Mouse (Mus musculus) neural tube, embryonic 11.5 days (tissue): Measurements from ENCODE around the gene Cpeb3. TPM values are rescaled to one million over a fixed set of nuclear protein-coding genes. Genes with fewer than 3 reads are reported as not detected.
"Not testable (repeated sequence)": the region's sequence is repeated elsewhere in the genome, so short reads cannot be mapped to it uniquely, and the experiment has no call there.

Experiments
- ATAC-seq: fragments of 200-750 bp; cut with Nextera tagmentation; 2 replicates; pipeline ENCODE4 v1.8.0; 2017; ENCODE audit warnings: moderate number of reproducible peaks, mild to moderate bottlenecking, moderate TSS enrichment, moderate library complexity; ENCODE audit not compliant: insufficient read depth, low FRiP score, low TSS enrichment
- DNase-seq: peaks from one replicate; pipeline ENCODE4 v3.0.0-alpha.2; 2015; ENCODE audit warnings: low spot score
- H3K27ac ChIP-seq: fragments of 300-500 bp; sonication (generic); 2 replicates; pipeline ENCODE4 v1.5.1; 2014; ENCODE audit warnings: low read depth, mild to moderate bottlenecking, low read length
- H3K27me3 ChIP-seq: fragments of 300-500 bp; sonication (generic); 2 replicates; pipeline ENCODE4 v1.6.1; 2014; ENCODE audit warnings: mild to moderate bottlenecking, low read length, mixed read lengths; ENCODE audit not compliant: control insufficient read depth, insufficient read depth
- H3K36me3 ChIP-seq: fragments of 300-500 bp; sonication (generic); 2 replicates; pipeline ENCODE4 v1.6.1; 2014; ENCODE audit warnings: mild to moderate bottlenecking, low read length, moderate library complexity, mixed read lengths; ENCODE audit not compliant: control insufficient read depth, insufficient read depth
- H3K4me1 ChIP-seq: fragments of 300-500 bp; sonication (generic); 2 replicates; pipeline ENCODE4 v1.6.1; 2014; ENCODE audit warnings: low read length, mixed read lengths; ENCODE audit not compliant: control insufficient read depth, insufficient read depth
- H3K4me2 ChIP-seq: fragments of 300-500 bp; sonication (generic); 2 replicates; pipeline ENCODE4 v1.6.1; 2014; ENCODE audit warnings: low read depth, mild to moderate bottlenecking, moderate library complexity
- H3K4me3 ChIP-seq: fragments of 300-500 bp; sonication (generic); 2 replicates; pipeline ENCODE4 v1.5.1; 2014; ENCODE audit warnings: low read depth, low read length
- H3K9ac ChIP-seq: fragments of 300-500 bp; sonication (generic); 2 replicates; pipeline ENCODE4 v1.6.1; 2014; ENCODE audit warnings: mild to moderate bottlenecking, low read length
- H3K9me3 ChIP-seq: fragments of 300-500 bp; sonication (generic); 2 replicates; pipeline ENCODE4 v1.6.1; 2016; ENCODE audit warnings: low read length; ENCODE audit not compliant: control insufficient read depth
- WGBS: fragments of 180-500 bp; shearing (Covaris S2); extraction: QIAGEN DNeasy Blood & Tissue Kit; methylation state at CpG from one replicate; pipeline ENCODE4 v1.1.7; 2014; 5-methylcytosine and 5-hydroxymethylcytosine counted together
- polyA plus RNA-seq: library from polyadenylated mRNA; unstranded; fragments of >200 nt; fragmentation: Nextera tagmentation; extraction: Ambion mirVana; gene quantifications from 2 replicates; pipeline ENCODE4 v1.2.1, GENCODE M21; 2014

Cpeb3 gene
- polyA plus RNA-seq, 1 experiment from 2014 or later: 4.3 TPM

DNA sequence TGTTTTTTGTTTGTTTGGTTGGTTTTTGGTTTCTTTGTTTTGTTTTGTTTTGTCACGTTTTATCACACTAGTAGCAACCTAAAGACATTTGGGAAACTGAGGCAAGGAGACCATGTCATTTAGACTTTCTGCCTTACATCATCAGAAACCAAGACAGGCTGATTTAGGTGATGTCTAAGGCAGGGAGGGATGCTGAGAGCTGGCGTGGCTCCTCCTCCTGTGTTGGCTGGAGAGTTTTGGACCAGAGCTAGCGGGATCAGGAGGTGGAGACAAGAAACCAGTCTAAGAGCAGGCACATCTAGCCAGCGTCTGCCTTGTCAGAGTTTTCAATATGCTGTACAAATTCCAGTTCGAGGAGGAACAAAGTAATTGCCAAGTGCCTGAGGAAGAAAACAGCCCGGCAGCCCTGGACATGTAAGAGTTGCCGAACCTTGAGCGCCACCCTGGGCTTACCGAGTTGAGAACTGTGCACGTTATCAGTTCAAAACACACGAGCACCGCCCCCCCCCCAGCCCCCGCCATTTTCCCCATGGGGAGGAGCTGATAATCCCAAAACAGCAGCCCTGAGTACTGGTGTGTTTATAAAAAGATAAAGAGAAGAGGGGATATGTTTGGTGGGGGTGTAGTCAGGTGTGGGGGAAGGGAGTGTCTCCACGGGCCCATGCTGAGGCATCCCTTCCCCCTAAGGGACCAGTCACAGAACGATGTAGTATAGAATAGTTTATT is 29.5 kb upstream of the Cpeb3 start:
- no peak for ATAC-seq

DNA sequence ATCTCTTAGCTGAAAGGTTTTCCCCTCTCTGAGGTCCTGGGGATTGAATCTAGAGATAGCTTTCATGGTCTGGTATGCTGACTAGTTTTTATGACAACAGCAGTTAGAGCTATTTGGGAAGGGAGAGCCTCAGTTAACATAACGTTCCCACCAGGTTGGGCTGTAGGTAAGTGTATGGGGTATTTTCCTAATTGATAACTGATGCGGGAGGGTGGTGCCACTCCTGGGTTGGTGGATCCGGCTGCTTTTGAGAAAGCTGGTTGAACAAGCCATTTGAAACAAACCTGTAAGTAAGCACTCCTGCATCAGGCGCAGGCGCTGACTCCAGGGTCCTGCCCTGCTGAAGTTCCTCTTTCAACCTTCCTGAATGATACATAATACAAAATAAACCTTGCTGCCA is 28.9 kb upstream of the Cpeb3 start:
- no peaks in the 10 kb centered on the region for H3K4me1 ChIP-seq
- H3K27me3 ChIP-seq: peaks cover 17% of the 10 kb centered on the region

More for the DNA sequence above, 29.5 kb upstream of the Cpeb3 start:
- WGBS: 10% methylated on average over 15 of the region's 15 CpGs
- no peak overlapping the region for H3K27ac ChIP-seq
- no peak overlapping the region for H3K9ac ChIP-seq
- H3K4me3 ChIP-seq: no peak overlapping the region
- H3K27me3 ChIP-seq: peaks cover 17% of the 10 kb centered on the region
- no peak for DNase-seq
- no peaks in the 10 kb centered on the region for H3K36me3 ChIP-seq
- H3K4me1 ChIP-seq: no peaks in the 10 kb centered on the region
- no peaks in the 10 kb centered on the region for H3K9me3 ChIP-seq
- no peak overlapping the region for H3K4me2 ChIP-seq

DNA sequence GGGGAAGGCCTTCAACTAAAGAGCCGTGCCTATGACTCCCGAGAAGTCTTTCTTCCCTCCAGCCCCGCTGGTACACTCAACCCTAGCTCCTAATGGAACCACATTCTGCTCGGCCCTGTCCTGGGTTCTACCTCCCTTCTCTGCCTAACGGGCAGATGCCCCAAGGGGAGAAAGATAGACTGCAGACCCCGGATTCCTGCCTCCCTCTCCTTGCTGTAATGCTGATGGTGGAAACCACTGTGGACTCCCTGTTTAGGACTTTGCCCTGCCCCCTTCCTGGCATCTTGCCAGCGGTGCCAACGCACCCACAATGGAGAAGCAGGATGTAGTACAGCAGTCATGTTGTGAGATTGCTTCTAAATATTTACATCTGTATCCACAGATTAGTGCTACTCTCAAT is 27.4 kb upstream of the Cpeb3 start:
- H3K4me2 ChIP-seq: no peak overlapping the region
- peaks cover 17% of the 10 kb centered on the region for H3K27me3 ChIP-seq
- H3K4me1 ChIP-seq: no peaks in the 10 kb centered on the region
- no peak overlapping the region for H3K4me3 ChIP-seq
- no peak overlapping the region for H3K27ac ChIP-seq
- 61% methylated on average over 8 of the region's 8 CpGs for WGBS
- H3K9me3 ChIP-seq: no peaks in the 10 kb centered on the region
- DNase-seq (no peak), ATAC-seq (no peak)
- no peaks in the 10 kb centered on the region for H3K36me3 ChIP-seq
- H3K9ac ChIP-seq: no peak overlapping the region

More for the DNA sequence above, 28.9 kb upstream of the Cpeb3 start:
- ATAC-seq (no peak), DNase-seq (no peak)
- Histone ChIP-seq H3K27ac (no peak overlapping the region), H3K9me3 (no peaks in the 10 kb centered on the region), H3K4me3 (no peak overlapping the region), H3K36me3 (no peaks in the 10 kb centered on the region), H3K4me2 (no peak overlapping the region), H3K9ac (no peak overlapping the region)
- 53% methylated on average over 5 of the region's 5 CpGs for WGBS

DNA sequence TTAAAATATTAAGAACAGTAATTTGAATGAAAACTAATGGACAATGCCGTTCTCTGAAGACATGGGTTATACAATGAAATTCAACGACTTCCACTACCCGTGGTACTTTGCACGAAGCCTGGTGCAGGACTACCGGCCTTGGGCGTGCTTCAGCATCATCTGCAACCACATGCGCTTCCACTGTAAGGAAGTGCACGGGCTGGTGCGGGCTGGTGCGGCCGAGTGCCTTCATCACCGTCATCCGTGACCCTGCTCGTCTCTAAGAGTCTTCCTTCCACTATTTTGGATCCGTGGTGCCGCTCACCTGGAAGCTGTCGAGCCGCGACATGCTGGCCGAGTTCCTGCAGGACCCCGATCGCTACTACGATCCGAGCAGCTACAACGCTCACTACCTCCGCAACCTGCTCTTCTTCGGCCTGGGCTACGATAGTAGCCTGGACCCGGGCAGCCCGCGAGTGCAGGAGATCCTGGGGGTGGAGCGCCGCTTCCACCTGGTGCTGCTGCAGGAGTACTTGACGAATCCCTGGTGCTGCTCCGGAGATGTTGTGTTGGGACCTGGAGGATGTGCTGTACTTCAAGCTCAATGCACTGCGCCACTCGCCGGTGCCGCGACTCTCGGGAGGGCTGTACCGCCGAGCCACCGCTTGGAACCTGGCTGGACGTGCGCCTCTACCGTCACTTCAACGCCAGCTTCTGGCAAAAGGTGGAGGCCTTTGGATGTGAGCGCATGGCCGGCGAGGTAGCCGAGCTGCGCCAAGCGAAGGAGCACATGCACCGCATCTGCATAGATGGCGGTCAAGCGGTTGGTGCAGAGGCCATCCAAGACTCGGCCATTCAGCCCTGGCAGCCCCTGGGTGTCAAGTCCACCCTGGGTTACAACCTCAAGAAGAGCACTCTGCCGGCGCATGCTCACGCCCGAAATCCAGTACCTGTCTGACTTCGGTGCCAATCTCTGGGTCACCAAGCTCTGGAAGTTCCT is 25.4 kb upstream of the Cpeb3 start:
- 4% methylated on average over 63 of the region's 63 CpGs for WGBS
- no peaks in the 10 kb centered on the region for H3K36me3 ChIP-seq
- peak; percentile 50 for DNase-seq
- H3K4me3 ChIP-seq: peak overlapping the region; percentile 39
- peak overlapping the region; percentile 78 for H3K4me2 ChIP-seq
- peaks cover 17% of the 10 kb centered on the region for H3K27me3 ChIP-seq
- H3K27ac ChIP-seq: no peak overlapping the region
- no peaks in the 10 kb centered on the region for H3K9me3 ChIP-seq
- H3K9ac ChIP-seq: no peak overlapping the region
- peak; percentile 41; the same call in 1 of the 2 replicates for ATAC-seq
- no peaks in the 10 kb centered on the region for H3K4me1 ChIP-seq

DNA sequence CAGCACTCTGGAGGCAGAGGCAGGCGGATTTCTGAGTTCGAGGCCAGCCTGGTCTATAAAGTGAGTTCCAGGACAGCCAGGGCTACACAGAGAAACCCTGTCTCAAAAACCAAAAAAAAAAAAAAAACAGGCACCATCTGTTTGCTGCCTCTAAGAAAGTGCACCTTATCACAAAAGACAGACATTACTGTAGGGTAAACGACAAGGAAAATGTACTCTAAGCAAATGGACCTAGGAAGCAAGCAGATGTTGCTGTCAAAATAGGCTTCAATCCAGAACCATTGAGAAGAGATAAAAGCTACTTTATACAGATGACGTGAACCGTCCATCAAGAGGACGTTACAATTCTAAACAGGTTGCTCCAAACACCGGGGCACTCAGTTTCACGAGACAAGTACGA is 24.2 kb upstream of the Cpeb3 start:
- H3K9ac ChIP-seq, H3K36me3 ChIP-seq, DNase-seq, H3K4me1 ChIP-seq, H3K27ac ChIP-seq, H3K4me2 ChIP-seq, H3K4me3 ChIP-seq, ATAC-seq, H3K9me3 ChIP-seq: not testable (repeated sequence)
- WGBS: 72% methylated on average over 9 of the region's 9 CpGs
- peaks cover 17% of the 10 kb centered on the region for H3K27me3 ChIP-seq

DNA sequence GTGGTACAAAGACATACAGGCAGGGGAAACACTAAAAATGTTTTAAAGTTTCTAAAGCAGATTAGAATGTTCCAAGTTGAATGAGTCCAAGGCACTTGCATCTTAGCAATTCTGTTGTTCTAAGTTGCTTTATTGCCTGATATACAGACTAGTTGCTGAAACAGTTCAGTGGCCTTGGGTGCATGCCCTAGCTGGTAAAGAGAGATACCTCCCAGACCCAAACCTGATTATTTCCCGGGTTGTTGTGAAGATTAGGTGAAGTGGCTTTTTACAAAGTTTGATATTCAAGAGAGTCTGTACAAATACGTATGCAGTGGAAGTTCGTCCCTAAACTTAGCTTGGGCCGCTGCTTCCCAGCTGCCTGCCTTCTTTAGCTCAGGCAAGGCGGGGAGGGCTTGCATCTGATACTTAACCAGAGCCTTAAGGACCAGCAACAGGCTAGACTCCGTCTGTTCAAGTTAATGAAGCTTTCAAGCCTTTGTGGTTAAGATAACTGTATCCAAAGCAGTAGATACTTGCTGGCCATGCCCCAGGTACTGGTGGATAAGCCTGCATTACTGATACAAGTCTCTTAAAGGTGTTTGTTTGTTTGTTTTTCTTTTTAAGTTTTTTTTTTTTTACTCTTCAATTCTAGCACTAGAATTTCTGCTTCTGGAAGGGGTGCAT is 16.9 kb upstream of the Cpeb3 start:
- Histone ChIP-seq H3K9ac (no peak overlapping the region), H3K27ac (no peak overlapping the region), H3K27me3 (no peaks in the 10 kb centered on the region), H3K36me3 (peaks cover 2% of the 10 kb centered on the region; the same call in 1 of the 2 replicates), H3K4me1 (no peaks in the 10 kb centered on the region), H3K4me2 (no peak overlapping the region), H3K9me3 (no peaks in the 10 kb centered on the region), H3K4me3 (no peak overlapping the region)
- DNase-seq: no peak
- no peak for ATAC-seq
- WGBS: 87% methylated on average over 6 of the region's 6 CpGs

DNA sequence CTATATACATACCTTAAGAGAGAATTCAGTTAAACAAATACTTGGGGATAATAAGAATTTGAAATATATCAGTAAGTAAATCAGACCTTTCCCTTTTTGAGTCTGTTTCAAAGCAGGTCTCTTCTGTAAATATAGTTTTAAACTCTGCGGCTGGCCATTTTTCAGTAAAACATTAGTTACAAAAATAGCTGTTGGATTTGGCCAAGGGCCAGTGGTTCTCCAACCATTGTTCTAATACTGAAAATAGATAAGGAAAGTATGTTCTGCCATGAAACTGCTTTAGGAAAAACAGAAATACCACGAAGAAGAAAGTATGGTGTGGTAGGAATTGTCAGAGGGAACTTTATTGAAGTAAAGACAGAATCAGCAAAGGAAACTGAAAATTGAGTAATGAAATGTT is 6.3 kb upstream of the Cpeb3 start:
- H3K4me2 ChIP-seq: no peak overlapping the region
- H3K4me3 ChIP-seq: no peak overlapping the region
- no peaks in the 10 kb centered on the region for H3K4me1 ChIP-seq
- no peaks in the 10 kb centered on the region for H3K27me3 ChIP-seq
- ATAC-seq (no peak), DNase-seq (no peak)
- H3K27ac ChIP-seq: no peak overlapping the region
- H3K36me3 ChIP-seq: peaks cover 11% of the 10 kb centered on the region
- H3K9ac ChIP-seq: no peak overlapping the region
- no peaks in the 10 kb centered on the region for H3K9me3 ChIP-seq
- WGBS: 89% methylated on average over 2 of the region's 2 CpGs

DNA sequence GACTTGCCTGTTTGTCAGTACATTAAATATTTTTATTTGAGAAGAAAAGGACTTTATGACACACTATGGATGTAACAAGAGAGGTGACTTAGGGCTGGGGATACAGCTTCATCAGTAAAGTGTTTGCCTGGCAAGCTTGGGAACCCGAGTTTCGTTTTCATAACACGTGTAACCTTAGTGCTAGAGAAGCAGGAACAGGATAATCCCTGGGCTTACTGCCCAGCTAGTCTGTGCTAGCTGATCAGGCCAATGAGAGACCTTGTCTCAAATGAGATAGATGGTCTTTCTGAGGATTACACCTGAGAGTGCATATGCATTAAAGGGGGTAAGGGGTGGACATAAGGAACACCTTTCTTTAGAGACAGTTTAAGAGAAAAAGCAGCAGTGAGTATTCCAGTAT is 3.0 kb upstream of the Cpeb3 start:
- Histone ChIP-seq H3K27ac (no peak overlapping the region), H3K9me3 (no peaks in the 10 kb centered on the region), H3K9ac (no peak overlapping the region), H3K4me3 (no peak overlapping the region), H3K4me1 (peaks cover 5% of the 10 kb centered on the region; the same call in 1 of the 2 replicates), H3K4me2 (no peak overlapping the region), H3K36me3 (peaks cover 8% of the 10 kb centered on the region), H3K27me3 (no peaks in the 10 kb centered on the region)
- DNase-seq: no peak
- WGBS: 94% methylated on average over 3 of the region's 3 CpGs
- no peak for ATAC-seq
